Mouse (Mus musculus) MN1 (cell line): ENCODE results near the gene 4930442H23Rik.
"Not testable (repeated sequence)": the region's sequence is repeated elsewhere in the genome, so short reads cannot be mapped to it uniquely, and the experiment has no call there.

Experiments
- DNase-seq: peaks from one replicate; pipeline ENCODE4 v3.0.0-alpha.2; 2016; ENCODE audit warnings: low spot score

Gene 4930442H23Rik

DNA sequence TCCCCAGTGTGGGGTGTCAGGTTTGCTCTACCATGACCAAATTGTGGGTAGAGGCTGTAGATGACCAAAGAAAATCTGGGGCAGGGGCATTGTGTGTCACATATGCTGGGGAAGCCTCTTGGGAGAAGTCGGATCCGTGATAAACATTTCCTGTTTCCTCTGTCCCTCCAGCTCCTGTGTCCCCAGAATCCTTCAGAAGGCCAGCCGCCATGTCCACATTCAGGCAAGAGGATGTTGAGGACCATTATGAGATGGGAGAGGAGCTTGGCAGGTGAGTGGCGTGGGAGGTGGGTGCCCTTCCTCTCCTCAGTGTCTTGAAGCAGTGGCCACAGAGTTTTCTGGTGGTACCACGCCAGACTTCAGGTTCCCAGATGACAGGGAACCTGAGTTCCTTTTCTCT lies at the start of gene 4930442H23Rik:
TSS of gene 4930442H23Rik (minus strand) at position 45 of the 400 bp plus-strand sequence.
- DNase-seq: no peak

- no peak for DNase-seq
These were observed 49.6 kb upstream of the 4930442H23Rik start for GRCm38 (mm10) chr10:81233226-81233585.

DNA sequence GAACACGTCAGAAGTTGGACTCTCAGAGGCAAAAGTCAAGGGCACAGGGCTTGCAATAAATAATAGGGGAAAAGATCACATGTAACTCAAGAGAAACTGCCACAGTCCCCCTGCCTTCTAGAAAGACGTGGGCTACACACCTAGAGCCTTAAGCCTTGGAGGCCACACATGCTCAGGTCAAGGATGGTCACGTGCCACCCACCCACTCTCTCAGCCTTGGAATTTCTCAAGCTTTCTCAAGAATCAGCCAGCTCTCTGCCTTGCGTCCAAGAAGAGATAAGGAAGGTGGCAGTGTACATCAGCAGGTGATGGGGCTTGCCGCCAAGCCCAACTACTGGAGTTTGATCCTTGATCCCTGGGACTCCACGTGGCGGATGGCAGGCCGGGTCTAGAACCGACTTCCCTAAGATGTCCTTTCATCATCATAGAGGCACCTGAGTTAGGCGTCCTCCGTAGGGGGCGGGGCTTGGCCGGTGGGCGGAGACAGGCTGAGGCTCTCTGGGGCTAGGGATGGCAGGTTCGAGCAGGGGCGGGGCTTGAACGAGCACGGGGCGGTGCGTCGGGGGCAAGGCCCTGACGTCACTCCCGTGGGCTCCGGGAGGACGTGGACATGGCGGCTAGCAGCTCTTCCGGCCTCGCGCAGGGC lies 49.1 kb upstream of the 4930442H23Rik start, which contains the start of gene Zfr2:
TSS of gene Zfr2 (plus strand) at position 576 of the 646 bp plus-strand sequence.
- peak; percentile 96 for DNase-seq

DNA sequence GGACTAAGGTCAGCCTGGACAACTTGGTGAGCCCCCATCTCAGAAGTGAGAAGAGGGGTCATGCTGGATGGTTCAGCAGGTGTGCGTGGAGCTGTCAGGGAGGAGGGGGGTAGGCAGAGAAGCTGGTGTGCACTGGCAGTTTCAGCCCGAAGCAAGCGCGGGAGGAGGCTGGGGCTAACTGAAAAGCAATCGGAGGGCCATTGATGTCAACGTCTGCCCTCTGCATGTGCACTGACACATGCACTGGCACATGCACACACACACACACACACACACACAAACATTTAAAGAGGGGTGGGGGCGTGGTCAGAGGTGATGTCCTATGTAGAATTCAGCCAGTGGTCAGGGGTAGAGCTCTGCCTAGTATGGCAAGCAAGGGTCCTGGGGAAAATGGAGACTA lies 47.8 kb upstream of the 4930442H23Rik start:
- no peak for DNase-seq

DNA sequence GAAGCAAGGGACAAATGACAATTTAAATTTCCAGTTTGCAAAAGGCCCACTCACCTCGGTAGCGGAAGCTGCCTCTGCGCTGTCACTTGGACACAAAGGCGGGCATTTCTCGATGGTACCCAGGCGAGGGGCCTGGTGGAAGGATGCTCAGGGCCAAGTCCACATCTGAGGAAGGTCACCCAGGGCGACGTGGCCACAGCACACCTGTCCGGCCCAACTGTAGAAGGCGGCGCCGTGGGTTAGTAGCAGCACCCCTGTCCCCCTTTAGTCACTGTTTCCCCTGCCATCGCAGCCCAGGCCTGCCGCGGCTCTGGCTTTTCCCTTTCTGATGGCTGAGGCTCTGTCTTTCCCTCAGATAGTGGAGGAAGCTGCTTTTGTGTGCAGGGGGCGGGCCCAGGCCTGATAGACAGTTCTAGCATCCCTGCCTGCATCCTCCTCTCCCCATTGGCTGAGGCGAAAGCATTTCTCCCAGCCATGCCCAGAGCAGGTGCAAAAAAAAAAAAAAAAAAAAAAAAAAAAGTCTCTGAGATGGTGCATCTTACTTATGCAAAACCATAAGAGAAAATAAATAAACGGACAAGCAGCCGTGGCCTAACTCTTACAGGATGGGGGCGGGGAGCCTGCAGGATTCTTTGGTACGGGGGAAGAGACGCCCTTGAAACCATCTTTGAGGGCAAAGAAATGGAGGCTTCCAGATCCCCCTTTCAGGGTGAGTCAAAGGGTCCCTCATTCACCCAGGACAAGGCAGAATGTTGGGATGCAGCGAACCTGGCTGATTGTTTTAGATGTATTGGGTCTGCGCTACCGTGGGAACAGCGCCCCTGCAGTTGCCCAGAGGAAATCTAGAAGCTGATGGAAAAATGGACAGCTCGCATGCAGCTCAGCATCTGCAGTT lies 47.0 kb upstream of the 4930442H23Rik start, which contains the start of gene Atcay:
TSS of gene Atcay (minus strand) at position 396 of the 895 bp plus-strand sequence.
- peak; percentile 90 for DNase-seq

GRCm38 (mm10) chr10:81229735-81230437 lies 46.2 kb upstream of the 4930442H23Rik start:
- peak; percentile 50 for DNase-seq

DNA sequence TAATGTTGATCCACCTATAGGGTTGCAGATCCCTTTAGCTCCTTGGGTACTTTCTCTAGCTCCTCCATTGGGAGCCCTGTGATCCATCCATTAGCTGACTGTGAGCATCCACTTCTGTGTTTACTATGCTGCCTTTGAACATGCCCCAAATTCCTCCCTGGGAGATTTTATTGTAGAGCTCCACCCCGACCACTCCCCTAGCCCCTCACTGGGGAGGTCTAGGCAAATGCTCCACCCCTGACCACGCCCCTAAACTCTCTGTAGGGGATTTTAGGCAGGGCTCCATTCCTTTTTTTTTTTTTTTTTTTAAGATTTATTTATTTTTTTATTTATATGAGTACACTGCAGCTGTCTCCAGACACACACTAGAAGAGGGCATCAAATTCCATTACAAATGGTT lies 40.1 kb upstream of the 4930442H23Rik start:
- not testable (repeated sequence) for DNase-seq

GRCm38 (mm10) chr10:81221402-81222015 lies 37.9 kb upstream of the 4930442H23Rik start:
- DNase-seq: no peak

DNA sequence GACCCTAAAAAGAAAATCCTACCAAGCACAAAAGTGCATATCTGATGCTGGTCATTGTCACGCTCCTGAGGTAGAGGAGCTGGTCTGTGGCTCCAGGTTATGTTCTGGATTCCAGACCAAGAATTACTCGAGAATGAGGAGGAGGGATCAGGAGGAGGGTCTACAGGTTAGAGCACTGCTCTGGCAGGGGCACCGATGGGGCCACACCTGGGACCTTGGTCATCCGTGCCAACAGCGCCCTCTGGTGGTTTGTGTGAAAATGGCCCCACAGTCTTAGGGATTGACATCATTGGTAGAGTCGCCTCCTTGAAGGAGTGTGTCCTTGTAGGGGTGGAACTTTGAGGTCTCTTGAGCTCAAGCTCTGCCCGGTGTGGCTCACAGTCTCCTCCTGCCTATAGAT lies 34.3 kb upstream of the 4930442H23Rik start:
- peak; percentile 58 for DNase-seq

GRCm38 (mm10) chr10:81217267-81217666 lies 33.6 kb upstream of the 4930442H23Rik start:
- not testable (repeated sequence) for DNase-seq

DNA sequence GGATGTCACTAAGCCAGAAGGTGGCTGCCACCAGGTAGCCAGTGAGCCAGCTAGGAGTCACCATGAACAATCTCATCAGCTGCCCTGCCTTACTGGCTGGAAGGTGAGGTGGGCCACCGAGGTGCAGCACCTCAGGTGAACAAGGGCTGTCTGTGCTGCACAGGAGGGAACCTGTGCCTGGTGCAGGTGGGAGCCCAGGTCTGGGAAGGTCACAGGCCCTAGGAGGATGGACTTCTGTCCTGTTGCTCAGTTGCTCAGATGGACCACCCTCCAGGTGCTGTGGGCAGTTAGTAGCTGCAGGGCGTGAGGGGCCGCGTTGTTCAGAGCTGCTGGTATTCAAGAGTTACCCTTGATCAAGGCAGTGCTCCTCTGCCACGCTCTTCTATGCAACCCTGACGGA lies 33.2 kb upstream of the 4930442H23Rik start:
- no peak for DNase-seq

DNA sequence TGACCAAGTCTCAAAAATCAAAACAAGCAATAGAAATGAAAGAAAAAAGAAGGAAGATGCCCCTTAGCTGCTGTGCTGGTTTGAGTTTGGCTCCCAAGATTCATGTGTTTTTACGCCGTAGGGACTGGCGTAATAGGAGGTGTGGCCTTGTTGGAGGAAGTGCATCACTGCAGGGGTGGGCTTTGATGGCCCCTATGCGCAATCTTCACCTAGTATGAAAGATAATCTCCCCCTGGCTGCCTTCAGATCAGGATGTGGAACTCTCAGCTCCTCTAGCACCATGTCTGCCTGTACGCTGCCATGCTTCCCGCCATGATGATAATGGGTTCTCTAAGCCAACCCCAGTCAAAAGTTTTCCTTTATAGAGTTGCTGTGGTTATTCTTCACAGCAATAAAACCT lies 32.6 kb upstream of the 4930442H23Rik start:
- DNase-seq: no peak

DNA sequence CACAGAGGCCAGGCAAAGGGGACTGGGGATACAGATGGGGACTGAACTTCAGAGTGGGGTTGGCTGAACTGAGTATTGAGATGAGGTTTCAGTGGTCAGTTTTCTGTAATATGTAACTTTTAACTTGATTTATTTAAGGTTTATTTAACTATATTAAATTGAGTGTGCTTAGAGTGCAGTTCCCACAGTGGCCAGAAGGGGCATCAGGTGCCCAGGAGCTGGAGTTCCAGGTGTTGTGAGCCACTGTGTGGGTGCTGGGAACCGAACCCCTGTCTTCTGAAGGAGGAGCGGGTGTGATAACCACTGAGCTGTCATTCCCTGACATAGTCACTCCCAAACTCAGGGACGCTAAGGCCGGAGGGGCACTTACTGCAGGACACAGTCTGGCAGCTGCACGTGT lies 26.5 kb upstream of the 4930442H23Rik start:
- DNase-seq: no peak

DNA sequence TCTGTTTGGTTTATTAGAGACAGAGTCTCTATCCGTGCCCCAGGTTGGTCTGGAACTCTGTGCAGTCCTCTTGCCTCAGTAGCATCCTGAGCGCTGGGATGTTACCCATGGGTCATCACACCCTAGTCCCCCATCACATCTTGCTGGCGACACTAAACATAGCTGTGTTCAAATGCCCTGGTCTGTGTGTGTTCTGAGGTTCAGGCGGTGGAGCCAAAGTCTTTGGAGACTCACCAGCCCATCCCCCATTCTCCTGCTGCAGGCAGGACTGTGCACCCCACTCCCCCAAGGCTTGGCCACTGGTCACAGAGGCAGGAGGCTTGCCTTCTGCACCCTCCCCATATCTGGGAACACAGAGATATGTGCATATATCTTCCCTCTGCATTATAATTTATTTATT lies 20.5 kb upstream of the 4930442H23Rik start:
- no peak for DNase-seq

GRCm38 (mm10) chr10:81202978-81203720 lies 19.5 kb upstream of the 4930442H23Rik start:
- DNase-seq: no peak

GRCm38 (mm10) chr10:81201807-81202758 lies 18.4 kb upstream of the 4930442H23Rik start, which contains the start of gene Nmrk2:
Gene Nmrk2 (minus strand): TSS chr10:81202051.
- peak; percentile 31 for DNase-seq

DNA sequence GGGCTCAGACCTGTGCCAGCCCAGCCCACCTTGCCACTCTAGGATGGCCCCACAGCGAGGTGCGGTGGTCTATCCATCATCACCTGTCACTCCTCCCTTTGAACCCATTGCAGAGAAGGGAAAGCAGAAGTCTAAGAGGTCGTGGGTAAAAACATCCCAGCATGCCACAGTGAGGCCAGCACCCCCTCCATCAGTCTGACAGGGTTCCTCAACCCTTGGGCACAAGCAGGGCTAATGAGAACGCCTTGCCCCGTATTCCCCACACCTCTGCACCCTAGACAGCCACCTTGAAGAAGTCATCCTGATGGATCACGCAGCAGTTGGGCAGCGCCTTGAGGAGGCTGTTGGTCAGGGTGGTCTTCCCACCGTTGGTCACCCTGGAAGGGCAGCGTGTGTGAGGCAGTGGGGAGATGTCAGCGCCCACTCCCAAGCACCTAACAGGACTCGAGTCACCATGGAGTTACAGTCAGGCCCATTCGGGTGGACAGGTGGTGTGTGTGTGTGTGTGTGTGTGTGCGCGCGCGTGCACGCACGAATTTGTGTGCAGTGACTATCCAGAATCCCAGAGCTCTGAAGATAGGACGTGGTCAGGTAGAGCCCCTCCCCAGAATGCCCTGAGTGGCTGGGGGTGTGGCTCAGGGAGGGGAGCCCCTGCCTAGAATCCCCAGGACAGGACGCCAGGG lies 17.1 kb upstream of the 4930442H23Rik start:
- DNase-seq: no peak

GRCm38 (mm10) chr10:81200141-81200540 lies 16.5 kb upstream of the 4930442H23Rik start:
- no peak for DNase-seq

DNA sequence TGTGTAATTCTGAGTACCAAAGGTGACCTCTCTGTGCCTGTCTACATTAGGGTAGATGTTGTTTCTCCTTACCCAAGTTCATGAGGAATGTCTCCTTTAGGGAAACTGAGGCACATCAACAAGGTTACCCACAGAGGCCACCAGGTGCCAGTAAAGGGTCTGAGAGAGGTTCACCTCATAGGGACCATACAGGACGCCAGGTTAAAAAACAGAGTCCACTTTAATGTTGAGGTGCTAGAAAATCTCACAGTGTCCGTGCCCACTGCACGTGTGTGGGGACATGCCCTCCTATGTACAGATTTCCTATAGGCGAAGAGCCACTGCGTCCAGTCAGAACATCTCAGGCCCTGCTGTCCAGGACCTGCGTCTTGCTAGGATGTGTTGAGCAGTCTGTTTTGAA lies 15.3 kb upstream of the 4930442H23Rik start:
- DNase-seq: no peak
